Mouse (Mus musculus) urinary bladder, postnatal 36 days (tissue): ENCODE results near the gene Tle3.

ENCODE experiments used
- DNase-seq, 2 experiments: peaks; one replicate each; pipeline ENCODE4 v3.0.0; 2022; ENCODE audit warnings: low spot score in 2 of 2, mixed read lengths in 1 of 2

The Tle3 gene

DNA sequence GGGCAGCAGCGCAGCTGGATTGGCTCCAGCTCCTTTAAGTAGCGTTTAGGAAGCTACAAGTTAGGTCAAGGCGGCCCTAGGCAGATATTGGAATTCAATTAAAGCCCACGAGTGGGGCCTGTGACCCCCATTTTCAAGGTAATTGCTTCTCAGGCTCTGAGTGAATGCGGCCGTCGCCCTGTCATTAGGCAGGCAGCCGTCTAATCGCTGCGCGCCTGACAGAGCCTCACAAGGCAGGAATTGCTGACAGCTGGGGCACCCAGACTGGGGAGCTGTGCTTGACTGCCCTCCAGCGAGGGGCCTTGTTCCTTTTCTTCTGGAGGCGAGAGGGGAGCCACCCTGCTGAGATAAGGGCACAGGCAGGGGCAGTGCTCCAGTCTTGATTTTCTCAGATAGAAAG lies 24.3 kb downstream of the Tle3 start:
- DNase-seq = no peak

DNA sequence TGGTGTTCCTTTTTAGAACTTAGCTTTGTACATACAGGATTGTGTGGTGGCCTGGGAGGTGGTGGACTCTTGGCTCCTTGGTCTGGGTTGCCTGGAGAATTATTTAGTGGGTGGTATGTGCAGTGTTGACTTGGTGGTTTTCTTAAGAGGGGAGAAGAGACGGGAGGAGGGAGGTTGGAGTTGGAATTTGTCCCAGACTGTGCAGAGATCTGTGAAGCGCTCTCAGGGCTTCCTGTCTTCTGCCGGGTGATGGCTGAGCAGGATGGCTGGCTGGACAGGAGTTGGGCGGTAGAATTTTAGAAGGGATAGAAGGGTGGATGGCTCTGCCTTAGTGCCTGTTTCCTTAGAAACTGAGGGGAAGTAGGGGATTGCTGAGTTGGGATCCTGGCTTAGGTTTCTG lies 25.0 kb downstream of the Tle3 start:
- no peak for DNase-seq

DNA sequence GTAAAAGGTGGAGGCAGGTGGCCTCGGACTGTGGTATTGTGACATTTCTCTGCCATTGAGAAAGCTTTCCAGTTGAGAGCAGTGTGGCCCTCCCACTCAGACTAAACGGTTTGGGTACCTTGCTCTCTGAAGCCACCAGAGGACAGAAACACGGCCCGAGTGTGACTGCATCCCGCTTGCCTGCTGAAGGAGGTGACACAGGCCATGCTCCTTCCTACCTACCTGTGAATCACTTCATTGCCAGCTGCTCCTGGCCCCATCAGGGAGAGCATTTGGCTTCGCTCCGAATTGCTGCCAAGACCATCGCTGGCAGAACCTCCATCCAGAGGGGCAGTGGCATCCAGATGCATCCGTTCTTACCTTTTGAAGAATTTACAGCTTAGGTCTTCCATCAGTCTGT lies 26.0 kb downstream of the Tle3 start:
- DNase-seq = no peak

DNA sequence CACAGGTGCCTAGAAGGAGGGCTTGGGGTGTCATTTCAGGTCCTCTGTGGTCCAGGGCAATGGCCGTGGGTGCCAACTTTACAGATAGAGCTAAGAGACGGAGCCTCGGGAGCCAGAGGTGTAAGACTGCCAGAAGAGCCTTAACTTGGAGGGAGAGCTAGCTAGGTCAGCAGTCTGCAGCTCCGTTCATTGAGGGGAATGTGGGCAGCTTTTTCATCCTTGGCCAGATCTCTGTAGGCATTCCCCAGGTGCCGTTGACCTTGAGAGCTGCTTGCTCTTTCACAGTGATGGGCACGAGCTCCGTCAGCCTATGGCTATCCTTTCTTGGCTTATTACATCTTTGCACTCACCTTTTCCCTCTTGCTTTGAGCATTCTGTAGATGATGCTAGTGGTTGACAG lies 28.0 kb downstream of the Tle3 start:
- no peak for DNase-seq

DNA sequence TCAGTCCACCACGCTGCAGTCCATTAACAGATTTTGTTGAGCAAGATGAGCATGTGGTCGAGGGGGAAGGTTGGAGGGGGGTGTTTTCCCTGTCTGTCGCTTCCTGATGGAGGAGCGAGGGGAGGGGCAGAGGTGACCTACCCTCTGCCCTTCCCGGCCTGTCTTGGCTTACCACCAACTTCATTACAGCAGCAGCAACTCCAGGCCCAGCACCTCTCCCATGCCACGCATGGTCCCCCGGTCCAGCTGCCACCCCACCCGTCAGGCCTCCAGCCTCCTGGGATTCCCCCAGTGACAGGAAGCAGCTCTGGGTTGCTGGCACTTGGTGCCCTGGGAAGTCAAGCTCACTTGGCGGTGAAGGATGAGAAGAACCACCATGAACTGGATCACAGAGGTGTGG lies 29.5 kb downstream of the Tle3 start:
- no peak for DNase-seq

DNA sequence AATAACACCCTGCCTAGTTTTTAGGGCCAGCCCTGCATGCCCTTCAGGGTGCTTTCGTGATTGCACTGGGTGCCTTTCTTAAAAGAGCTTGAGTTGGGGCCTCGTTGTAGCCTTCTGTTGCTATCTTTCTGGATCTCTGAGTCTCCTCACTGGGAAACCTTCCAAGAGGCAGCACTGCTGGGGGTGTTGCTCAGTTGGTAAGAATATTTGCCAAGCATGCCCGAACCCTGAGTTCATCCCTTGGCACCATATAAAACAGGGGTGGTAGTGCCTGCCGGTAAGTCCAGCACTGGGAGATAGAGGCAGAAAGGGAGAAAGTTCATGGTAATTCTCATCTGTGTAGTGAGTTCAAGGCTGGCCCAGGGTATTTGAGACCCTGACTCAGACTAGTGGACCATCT lies 30.1 kb downstream of the Tle3 start:
- DNase-seq = no peak

DNA sequence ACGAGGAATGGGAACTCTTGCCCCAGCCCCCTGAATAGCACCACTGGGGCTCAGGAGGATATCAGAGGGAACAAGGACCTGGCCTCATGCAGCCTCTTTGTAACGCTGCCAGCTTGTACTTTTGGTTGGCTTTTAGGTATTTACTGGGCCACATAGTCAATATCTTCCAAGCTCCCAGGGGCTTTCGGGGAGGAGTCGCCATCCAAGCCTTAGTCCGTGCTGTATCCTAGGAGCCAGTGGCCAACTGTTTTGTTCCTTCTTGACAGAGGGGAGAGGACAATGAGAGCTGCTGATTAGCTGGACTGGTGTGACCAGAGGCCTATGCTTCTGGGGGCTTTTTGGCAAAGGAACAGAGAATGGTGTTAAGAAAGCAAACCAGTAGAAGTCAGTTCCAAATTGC lies 30.6 kb downstream of the Tle3 start:
- DNase-seq = no peak

DNA sequence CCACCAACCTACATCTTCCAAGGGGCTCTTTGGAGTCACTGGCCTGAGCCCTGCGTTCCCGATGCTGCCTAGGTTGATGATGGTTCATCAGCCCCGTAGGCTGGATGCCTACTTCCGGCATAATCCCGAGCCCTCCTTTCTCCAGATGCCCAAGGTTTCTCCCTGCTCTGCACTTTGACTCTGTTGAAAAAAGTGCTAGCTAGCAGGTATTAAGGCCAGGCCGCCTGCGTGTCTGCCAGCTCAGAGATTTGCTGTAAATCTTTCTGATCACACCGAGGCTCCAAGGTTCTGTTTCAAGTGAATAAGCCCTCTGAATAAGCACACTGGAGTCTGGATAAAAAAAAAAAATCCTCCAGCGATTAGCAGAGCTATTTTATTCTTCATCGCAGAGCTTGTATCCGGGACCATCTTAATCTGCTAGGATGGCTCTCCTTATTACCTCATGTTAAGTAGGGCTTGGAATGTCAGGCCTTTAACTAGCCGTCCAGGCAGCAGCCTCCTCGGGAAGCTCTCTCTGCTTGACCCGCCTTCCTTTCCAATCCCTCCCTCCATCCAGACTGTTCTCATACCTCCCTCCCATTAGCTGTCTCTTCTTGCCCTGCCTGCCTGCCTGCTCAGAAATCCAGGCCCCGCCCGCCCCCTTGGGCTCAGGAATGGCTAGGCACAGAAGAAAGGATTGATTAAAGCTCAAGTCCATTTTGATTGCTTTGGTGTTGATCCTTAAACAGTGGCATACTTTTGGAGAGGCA lies 31.9 kb downstream of the Tle3 start:
- no peak for DNase-seq

DNA sequence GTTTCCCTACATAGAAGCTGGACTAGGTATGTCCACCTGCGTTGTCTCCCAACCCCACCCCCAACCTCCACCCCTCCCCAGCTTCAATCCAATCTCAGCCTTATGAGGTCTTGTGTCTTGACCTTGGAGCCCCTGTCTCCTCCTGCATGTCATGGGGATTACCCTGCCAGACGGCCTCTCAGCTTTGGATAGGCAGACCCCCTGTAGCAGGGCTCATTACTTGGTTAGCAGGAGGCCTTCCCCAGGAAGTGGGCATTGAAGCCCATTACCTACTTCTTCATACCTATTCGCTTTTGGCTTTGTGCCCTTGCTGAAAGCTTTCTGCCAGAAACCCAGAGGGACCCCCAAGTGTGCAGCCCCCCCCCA lies 32.4 kb downstream of the Tle3 start:
- DNase-seq = no peak

DNA sequence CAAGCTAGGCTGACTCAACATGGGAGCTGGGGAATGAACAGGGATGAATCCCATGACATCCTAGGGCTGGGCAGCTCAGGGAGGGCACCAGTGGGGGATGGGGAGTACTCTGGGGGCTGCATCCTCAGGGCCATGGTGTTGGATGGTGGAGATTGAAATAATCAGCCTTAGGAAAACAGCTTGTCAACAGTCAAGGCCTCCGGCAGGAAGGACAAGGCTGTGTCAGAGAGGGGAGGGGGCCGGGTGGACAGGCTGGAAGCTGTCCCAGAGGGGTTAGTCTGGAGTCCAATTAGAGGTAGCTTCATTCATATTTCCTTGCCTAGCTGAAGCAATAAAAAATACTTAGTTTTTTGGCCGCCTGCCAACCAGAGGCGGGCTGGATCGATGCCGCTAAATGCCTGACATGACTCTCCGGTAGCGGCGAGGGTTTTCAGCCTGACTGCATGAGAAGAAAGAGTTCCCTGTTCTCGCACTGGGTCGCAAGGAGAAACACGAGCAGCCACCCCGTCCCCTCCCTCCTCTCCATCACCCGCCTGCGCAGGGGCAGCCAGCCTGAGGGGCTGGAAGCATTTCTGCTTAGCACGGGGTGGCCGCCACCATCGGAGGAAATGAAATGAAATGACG lies 32.9 kb downstream of the Tle3 start:
- peak in 1 of 2 experiments; percentile 64 for DNase-seq

DNA sequence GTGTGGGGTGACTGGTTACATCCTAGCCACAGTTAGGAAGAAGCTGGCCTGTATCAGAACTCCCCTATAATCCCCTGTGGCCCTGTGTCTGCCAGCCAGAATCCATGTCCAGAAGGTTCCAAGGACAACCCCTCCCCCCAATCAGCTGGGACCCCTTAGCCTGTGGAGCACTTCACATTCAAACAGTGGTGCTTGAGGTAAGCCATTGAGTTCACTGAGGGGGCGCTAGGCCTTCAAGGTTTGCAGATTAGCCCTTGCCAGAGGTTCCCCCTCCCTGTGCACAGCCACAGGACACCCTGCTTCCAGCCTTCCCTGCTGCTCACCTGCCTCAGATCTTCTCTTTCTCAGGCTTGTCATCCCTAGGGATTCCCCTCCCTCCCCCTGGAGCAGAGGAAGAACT lies 34.2 kb downstream of the Tle3 start:
- DNase-seq = no peak

DNA sequence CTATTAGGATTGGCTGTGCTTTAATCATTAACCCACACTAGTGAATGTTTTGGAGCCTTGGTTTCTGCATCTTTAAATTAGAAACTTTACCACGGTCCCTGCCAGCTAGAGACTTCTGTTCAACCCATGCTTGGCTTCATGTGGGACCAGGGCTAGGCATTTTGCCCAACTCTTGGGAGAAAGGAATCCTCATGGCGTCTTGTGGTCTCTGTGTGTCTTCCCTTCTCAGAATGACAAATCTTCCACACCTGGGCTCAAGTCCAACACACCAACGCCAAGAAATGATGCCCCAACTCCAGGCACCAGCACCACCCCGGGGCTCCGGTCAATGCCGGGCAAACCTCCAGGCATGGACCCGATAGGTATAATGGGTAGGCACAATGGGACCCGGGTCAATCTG lies 36.9 kb downstream of the Tle3 start:
- no peak for DNase-seq

DNA sequence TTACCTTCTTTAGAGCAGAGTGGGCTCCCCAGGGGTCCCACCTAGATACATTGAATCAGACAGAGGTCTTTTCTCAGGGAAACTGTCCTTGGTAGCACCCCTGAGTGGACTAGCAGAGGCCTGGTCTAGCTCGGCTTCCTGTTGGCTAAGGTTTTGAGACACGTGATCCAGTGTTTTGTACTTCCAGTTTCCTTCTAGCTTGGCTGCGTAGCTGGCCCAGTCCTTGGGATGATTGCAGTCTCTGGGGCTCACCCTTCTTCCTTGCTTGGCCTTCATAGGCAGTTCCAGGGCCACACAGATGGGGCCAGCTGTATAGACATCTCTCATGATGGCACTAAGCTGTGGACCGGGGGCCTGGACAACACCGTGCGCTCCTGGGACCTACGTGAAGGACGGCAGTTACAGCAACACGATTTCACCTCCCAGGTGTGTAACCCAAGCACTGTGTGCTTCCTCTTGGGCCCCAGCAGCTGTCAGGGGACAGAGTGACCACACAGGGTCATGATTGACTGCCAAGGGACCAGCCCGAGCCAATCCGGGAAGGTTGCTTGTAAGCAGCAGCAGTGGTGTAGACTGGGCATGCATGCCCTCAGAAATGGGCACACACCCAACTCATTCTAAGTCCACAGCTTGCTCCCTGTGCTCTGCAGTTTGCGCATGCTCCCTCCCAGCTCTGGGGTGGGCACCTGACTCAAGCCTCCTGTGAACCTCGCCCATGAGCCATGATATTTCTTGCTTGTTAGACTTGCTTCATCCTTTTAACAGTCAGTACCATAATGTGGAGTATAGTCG lies 41.7 kb downstream of the Tle3 start:
- DNase-seq = no peak

DNA sequence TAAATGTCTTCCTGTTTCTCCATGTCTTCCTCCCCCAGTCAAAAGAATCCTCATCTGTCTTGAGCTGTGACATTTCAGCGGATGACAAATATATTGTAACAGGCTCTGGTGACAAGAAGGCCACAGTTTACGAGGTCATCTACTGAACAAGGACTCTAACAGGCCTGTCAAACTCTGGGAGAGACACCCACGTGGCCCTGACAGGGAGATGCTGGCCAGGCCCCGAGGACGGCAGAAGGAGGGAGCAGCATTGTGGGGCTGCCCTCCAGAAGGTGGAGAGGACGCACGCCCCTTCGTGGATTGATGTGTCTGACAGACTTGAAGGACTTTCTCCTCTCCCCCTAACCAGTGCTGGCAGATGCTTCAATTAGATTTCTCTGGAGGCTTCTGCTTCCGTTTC lies 44.4 kb downstream of the Tle3 start:
- DNase-seq = no peak

DNA sequence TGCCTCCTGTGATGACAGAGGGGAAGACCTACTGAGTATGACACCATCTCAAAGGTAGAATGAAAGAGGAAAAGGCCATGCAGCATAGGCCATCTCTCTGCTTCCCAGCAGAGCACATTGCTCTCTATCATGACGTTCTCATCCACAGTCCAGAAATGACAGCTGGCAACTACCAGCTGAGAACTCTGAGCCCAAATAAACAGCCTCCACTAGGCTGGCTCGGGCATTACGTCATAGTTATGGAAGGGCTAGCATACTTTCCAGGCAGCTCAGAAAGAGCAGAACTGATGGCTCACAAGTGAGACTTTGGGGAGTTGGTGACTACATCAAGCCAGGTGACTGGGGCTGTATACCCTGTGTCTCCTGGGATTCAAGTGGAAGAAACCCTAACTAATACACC lies 49.5 kb downstream of the Tle3 start:
- DNase-seq = no peak

DNA sequence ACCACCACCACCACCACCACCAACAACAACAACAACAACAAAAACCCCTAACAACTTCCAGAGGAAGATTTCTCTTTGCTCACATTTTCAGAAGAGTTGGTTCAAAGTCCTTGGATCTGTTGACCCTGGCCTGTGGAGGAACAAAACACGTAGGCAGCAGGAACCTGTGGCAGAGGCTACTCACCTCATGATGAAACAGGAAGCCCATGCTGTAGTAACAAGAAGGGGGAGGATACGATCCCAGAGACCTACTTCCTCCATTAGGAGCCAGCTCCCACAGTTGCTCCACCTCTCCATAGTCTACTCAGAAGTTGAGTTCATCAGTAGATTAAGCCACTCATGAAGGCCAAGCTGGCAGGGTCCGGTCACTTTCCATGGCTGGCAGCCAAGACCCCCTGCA lies 52.1 kb downstream of the Tle3 start:
- no peak for DNase-seq

DNA sequence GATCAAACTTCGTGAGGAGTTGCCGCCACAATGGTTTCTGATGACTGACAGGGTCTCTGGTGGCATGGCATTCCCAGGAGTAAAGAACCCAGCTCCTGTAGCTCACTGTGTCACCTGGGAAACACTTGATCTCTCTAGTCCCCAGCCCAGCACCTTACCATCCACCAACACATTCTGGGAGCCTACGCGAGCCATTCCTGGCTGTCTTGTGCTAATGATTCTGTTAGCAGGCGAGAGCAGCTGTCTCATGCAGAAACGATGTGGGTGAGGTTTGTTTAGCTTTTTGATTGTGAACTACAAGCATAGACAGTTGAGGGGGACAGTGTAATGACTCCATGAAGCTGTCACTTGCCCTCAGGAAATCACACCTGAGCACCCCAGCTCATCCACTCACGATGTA lies 54.3 kb downstream of the Tle3 start:
- DNase-seq = no peak

DNA sequence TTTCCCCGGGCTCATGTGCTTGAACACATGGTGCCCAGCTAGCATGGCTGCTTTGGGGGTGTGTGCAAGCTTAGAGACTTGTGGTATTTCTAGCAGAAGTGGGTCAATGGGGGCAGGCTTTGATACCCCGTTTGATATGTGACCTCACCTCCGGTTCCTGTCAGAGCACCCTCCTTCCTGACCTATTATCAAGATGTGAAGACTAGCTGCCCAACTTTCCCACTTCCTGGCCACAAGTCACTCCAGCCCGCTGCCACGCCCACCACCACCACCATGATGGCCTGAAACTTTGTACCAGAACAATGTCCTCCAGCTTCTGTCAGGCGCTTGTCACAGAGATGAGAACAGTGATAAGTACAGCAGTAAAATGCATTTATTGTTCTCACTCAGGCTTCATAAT lies 54.9 kb downstream of the Tle3 start:
- no peak for DNase-seq

DNA sequence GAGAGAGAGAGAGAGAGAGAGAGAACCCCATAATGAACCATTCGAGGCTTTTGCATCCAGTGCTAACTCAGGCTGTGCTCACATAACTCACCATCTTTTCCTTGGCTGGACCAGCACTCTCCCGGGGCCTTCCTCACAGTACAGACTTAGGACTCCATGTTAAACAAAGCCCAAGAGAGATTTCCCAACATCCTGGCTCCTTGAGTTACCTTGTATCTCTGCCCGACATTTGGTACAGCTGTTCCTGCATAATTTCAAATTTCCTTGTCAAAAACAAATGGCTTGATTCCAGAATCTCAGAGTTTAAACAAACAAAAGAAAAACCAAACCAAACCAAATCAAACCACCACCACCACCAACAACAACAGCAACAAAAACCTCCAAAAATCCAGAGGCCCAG lies 55.7 kb downstream of the Tle3 start:
- no peak for DNase-seq

DNA sequence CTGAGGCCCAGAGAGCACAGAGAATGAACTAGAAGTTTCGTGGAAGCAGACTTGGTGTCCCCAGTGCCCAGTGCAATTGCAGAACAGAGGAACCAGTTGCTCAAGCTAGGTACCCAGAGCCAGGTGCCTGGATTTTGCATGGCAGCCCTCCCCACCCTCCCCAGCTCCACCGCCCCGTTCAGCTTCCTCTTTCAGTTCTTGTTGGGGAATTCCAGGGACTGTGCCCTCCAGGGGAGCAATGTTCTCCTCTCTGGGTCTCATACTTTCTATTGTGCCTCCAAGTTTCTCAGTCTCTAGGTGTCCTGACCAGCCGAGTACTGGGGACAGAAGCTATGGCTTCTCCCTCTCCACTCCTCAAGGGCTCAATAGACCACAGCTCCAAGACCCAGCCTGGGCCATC lies 59.7 kb downstream of the Tle3 start:
- no peak for DNase-seq

DNA sequence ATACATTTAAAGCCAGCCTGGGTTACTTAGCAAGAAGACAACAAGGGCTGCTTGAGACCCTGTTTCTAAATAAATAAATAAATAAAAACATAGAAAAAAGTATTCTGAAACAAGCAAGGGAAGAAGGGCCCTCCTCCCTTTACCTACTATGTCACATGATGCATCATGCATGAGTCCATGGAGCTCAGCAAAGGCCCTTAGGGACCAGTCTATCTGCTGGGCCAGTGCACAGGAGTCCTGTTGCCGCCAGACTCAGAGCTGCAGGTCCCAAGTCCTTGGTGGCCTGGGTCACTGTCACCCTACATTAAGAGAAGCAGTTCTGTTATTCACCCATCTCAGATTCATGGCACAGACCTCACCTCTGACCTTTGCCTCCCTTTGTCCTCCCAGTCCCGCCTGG lies 61.0 kb downstream of the Tle3 start:
- DNase-seq = no peak

DNA sequence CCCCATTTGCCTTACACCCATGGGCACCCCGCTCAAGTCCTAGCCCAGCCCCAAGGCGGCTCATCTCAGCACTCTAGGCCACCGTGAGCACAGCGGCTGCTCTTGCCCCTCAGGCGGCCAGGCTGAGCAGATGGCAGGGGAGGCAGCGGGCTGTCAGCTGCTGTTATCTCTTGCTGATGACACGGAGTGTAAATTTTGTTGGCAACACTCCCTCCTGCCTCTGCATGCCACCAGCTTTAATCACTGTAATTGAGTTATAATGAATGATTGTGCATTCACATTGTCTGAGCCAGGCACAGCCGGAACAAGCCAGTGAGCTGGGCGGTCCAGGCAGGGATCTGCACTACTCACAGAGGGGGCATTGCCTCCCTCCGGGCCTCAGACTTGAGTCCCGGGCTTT lies 61.9 kb downstream of the Tle3 start:
- no peak for DNase-seq
